Mouse (Mus musculus) MEL (cell line): ENCODE data around the gene Clip4.

ENCODE experiments used
- CTCF ChIP-seq, 3 experiments: IDR thresholded peaks in 2 of 3; conservative IDR thresholded peaks in 1 of 3; 2 replicates each; pipeline ENCODE4 v1.5.1; 2011 to 2012; ENCODE audit warnings: low read length in 3 of 3, low read depth in 2 of 3, mild to moderate bottlenecking in 2 of 3, improper control_type of control experiment in 1 of 3, inconsistent platforms in 1 of 3, mixed read lengths in 1 of 3, moderate library complexity in 1 of 3; ENCODE audit not compliant: control insufficient read depth in 1 of 3, insufficient read depth in 1 of 3, poor library complexity in 1 of 3, severe bottlenecking in 1 of 3
- E2F4 ChIP-seq: IDR thresholded peaks from 2 replicates; pipeline ENCODE4 v1.6.1; 2011; ENCODE audit warnings: low read depth, low read length, improper control_type of control experiment, borderline replicate concordance
- GATA1 ChIP-seq: IDR thresholded peaks from 2 replicates; pipeline ENCODE4 v1.6.1; 2011; ENCODE audit warnings: low read depth, low read length, improper control_type of control experiment
- MAFK ChIP-seq: IDR thresholded peaks from 2 replicates; pipeline ENCODE4 v1.6.1; 2011; ENCODE audit warnings: low read depth, mild to moderate bottlenecking, low read length, improper control_type of control experiment, borderline replicate concordance
- POLR2A ChIP-seq, 2 experiments: IDR thresholded peaks; 2 replicates each; pipeline ENCODE4 v1.6.1; 2011 to 2012; ENCODE audit warnings: low read length in 2 of 2, mild to moderate bottlenecking in 2 of 2, control low read depth in 1 of 2, improper control_type of control experiment in 1 of 2, low read depth in 1 of 2, moderate library complexity in 1 of 2; ENCODE audit not compliant: control insufficient read depth in 1 of 2, insufficient read depth in 1 of 2, poor library complexity in 1 of 2
- POLR2AphosphoS5 ChIP-seq: IDR thresholded peaks from 2 replicates; pipeline ENCODE4 v1.6.1; 2012; ENCODE audit warnings: low read depth, borderline replicate concordance, mild to moderate bottlenecking, inconsistent platforms, low read length, moderate library complexity, mixed read lengths
- TAL1 ChIP-seq: IDR thresholded peaks from 2 replicates; pipeline ENCODE4 v1.6.1; 2012; ENCODE audit warnings: mild to moderate bottlenecking, inconsistent platforms, low read length, moderate library complexity, mixed read lengths

DNA sequence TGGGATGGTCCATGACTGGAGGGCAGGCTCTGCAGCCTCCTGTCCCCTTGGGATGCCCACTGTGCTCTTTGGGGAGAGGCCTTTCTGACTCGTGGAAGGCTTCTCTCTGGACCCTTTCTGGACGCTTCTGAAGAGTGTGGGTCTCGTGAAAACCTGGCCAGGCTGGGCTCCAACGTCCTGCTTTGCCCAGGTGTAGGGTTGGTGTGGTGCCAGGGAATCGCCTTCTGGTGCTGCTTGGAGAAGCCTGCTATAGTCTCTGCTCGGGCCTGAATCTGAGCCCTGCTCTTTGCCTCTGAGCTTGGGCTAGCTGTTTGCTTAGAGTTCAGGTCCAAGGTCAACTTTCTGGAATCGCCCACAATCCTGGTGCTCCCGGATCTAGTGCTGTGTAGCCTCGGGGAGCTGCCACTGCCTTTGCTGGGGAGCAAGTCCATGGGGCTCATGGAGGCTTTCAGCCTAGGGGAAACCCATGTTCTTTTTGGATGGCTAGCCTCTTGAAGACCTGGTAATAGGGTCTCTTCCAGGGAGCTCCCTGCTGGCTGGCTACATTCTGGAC, 18.6 kb upstream of the Clip4 start:
- TF ChIP-seq TAL1 (no peak), GATA1 (no peak), POLR2A (IDR thresholded peaks at IDR 0.05; ENCODE audit: control insufficient read depth in 1 of 2, insufficient read depth in 1 of 2, low read depth in 1 of 2, low read length in 2 of 2, poor library complexity in 1 of 2) (no peak), MAFK (no peak), E2F4 (no peak), POLR2AphosphoS5 (no peak), CTCF (IDR thresholded peaks at IDR 0.05 in 2 of 3, conservative IDR thresholded peaks at IDR 0.05 in 1 of 3; ENCODE audit: control insufficient read depth in 1 of 3, insufficient read depth in 1 of 3, low read depth in 2 of 3, low read length in 3 of 3, poor library complexity in 1 of 3, severe bottlenecking in 1 of 3) (no peak)
